Mouse (Mus musculus) lung, adult 2 months (tissue): Measurements from ENCODE around the gene Nfatc2.

Experiments used
- CTCF ChIP-seq: fragments of 200-500 bp; IDR thresholded peaks from 2 replicates; pipeline ENCODE4 v1.5.1; 2011; ENCODE audit warnings: mild to moderate bottlenecking, low read length, control low read depth; ENCODE audit not compliant: insufficient read depth
- POLR2A ChIP-seq: fragments of 200-500 bp; IDR thresholded peaks from 2 replicates; pipeline ENCODE4 v1.6.1; 2011; ENCODE audit warnings: low read depth, mild to moderate bottlenecking, control low read depth, low read length, borderline replicate concordance; ENCODE audit errors: extremely low read depth

DNA sequence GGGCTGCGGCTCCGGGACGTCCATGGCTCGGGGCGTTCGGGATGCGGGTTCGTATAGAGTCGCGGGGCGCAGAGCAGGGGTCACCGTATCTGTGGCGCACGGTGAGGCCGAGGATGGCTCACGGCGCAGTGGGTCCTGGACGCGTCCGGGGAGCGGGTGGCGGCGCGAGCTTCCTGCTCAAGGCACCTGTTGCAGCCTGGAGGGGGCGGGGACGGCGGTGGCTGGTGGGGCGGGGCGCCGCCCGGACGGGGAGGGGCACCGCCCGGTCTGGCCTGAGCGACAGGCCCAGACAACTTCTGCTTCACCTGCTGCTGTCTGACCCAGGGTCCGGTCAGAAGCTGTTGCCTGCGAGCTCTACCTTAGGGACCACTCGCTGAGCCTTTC lies 11.3 kb downstream of the Nfatc2 start:
- TF ChIP-seq CTCF (no peak), POLR2A (0 out of 2 replicates have a peak, but pooled peaks have one; percentile 24)
